Mouse (Mus musculus): ENCODE measurements around the gene Rprd1b.

- TF ChIP-seq CTCF (IDR thresholded peaks at IDR 0.05; ENCODE audit: borderline replicate concordance, insufficient read depth, low read length) (no peak), POLR2A (IDR thresholded peaks at IDR 0.05; ENCODE audit: low read depth, low read length) (no peak)
Measured at GRCm38 (mm10) chr2:158122814-158123213, 94.5 kb downstream of the Rprd1b start.
